Mouse (Mus musculus) liver, embryonic 14.5 days (tissue): ENCODE data around the gene Fgfr2. TPM values are rescaled to one million over a fixed set of nuclear protein-coding genes. Genes with fewer than 3 reads are reported as not detected.

Experiments
- ATAC-seq: fragments of 200-750 bp; cut with Nextera tagmentation; 2 replicates; pipeline ENCODE4 v1.8.0; 2017; ENCODE audit warnings: moderate number of reproducible peaks, mild to moderate bottlenecking, moderate library complexity; ENCODE audit not compliant: insufficient read depth
- DNase-seq, 3 experiments: peaks; one replicate each; pipeline ENCODE4 v3.0.0-alpha.2; 2012 to 2013; ENCODE audit warnings: low read depth in 3 of 3, low spot score in 3 of 3
- H3K27ac ChIP-seq: fragments of 300-500 bp; sonication (generic); 2 replicates; pipeline ENCODE4 v1.5.1; 2014; ENCODE audit warnings: moderate library complexity, mild to moderate bottlenecking, control low read depth, inconsistent platforms
- H3K27me3 ChIP-seq: fragments of 300-500 bp; sonication (generic); 2 replicates; pipeline ENCODE4 v1.6.1; 2014; ENCODE audit warnings: mild to moderate bottlenecking, low read length, moderate library complexity; ENCODE audit not compliant: control insufficient read depth, insufficient read depth
- H3K36me3 ChIP-seq: fragments of 300-500 bp; sonication (generic); replicated peaks from 2 replicates; pipeline ENCODE4 v1.6.1; 2014; ENCODE audit warnings: low read depth; ENCODE audit not compliant: control insufficient read depth, insufficient read depth
- H3K4me1 ChIP-seq, 2 experiments: fragments of 200-500 bp in 1 of 2; fragments of 300-500 bp in 1 of 2; sonication (generic) in 1 of 2; replicated peaks; 2 replicates each; pipeline ENCODE4 v1.6.1; 2012 to 2014; ENCODE audit warnings: antibody characterized with exemption in 1 of 2, inconsistent platforms in 1 of 2, low read length in 1 of 2; ENCODE audit not compliant: control insufficient read depth in 2 of 2, insufficient read depth in 2 of 2
- H3K4me2 ChIP-seq: fragments of 300-500 bp; sonication (generic); 2 replicates; pipeline ENCODE4 v1.6.1; 2014; ENCODE audit warnings: low read depth, mild to moderate bottlenecking, control low read depth, moderate library complexity
- H3K4me3 ChIP-seq, 2 experiments: fragments of 200-500 bp in 1 of 2; fragments of 300-500 bp in 1 of 2; sonication (generic) in 1 of 2; 2 replicates each; pipeline ENCODE4 v1.5.1; 2012 to 2014; ENCODE audit warnings: low read depth in 2 of 2, low read length in 2 of 2, mild to moderate bottlenecking in 2 of 2, control low read depth in 1 of 2, inconsistent platforms in 1 of 2, moderate library complexity in 1 of 2; ENCODE audit not compliant: insufficient read depth in 1 of 2
- H3K9ac ChIP-seq: fragments of 300-500 bp; sonication (generic); replicated peaks from 2 replicates; pipeline ENCODE4 v1.6.1; 2014; ENCODE audit warnings: mild to moderate bottlenecking, control low read depth, moderate library complexity
- H3K9me3 ChIP-seq: fragments of 300-500 bp; sonication (generic); 2 replicates; pipeline ENCODE4 v1.6.1; 2016; ENCODE audit warnings: low read length, mixed read lengths; ENCODE audit not compliant: control insufficient read depth
- CTCF ChIP-seq: IDR thresholded peaks from 2 replicates; pipeline ENCODE4 v1.5.1; 2016; ENCODE audit warnings: antibody characterized with exemption, low read depth, control low read depth
- EP300 ChIP-seq: IDR thresholded peaks from 2 replicates; pipeline ENCODE4 v1.6.1; 2016; ENCODE audit warnings: antibody characterized with exemption, low read depth
- WGBS: fragments of 180-500 bp; shearing (Covaris S2); extraction: QIAGEN DNeasy Blood & Tissue Kit; methylation state at CpG from one replicate; pipeline ENCODE4 v1.1.7; 2014; ENCODE audit not compliant: insufficient replicate concordance; 5-methylcytosine and 5-hydroxymethylcytosine counted together
- polyA plus RNA-seq, 2 experiments: library from polyadenylated mRNA; depleted of rRNA in 1 of 2; stranded (reverse) in 1 of 2; unstranded in 1 of 2; fragments of >200 nt; fragmentation: Nextera tagmentation in 1 of 2; extraction: Ambion mirVana in 1 of 2; gene quantifications; 2 replicates each; pipeline versions ENCODE4 v1.2.1 to v1.2.3; 2012 to 2014

The Fgfr2 gene
- polyA plus RNA-seq, 2 experiments: 7.9 to 8.8 TPM

- DNase-seq (no peak), ATAC-seq (no peak)
- 66% methylated on average over 4 of the region's 4 CpGs for WGBS
- no peaks in the 10 kb centered on the region for H3K27me3 ChIP-seq
- H3K36me3 ChIP-seq: no peaks in the 10 kb centered on the region
- H3K9me3 ChIP-seq: no peaks in the 10 kb centered on the region
- H3K9ac ChIP-seq: no peak overlapping the region
- H3K4me3 ChIP-seq: no peak overlapping the region
- H3K4me2 ChIP-seq: no peak overlapping the region
- no peak for TF ChIP-seq EP300
- TF ChIP-seq CTCF: no peak
- no peak overlapping the region for H3K27ac ChIP-seq
- H3K4me1 ChIP-seq: no peaks in the 10 kb centered on the region
These were observed 941.5 kb downstream of the Fgfr2 start for GRCm38 (mm10) chr7:132181586-132182198.

DNA sequence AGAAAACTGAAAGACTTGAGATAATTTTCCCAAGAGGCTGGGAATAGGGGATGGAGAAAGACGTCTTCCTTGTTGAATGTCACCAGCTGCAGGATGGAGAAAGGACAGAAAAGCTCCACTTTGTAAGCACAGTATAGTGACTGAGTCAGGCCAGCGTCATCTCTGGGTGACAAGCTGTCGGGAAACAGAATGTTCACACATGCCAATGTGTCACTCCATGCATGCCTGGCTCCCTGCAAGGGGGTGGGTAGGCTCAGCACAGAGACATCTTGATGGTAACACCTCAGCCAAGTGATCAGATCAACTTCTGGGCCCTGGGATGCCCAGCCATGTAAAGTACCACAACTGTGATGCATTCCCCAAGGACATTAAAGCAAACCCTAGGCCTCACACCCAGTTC, 942.1 kb downstream of the Fgfr2 start:
- TF ChIP-seq CTCF (no peak), EP300 (no peak)
- Histone ChIP-seq H3K4me3 (no peak overlapping the region), H3K27ac (no peak overlapping the region), H3K27me3 (no peaks in the 10 kb centered on the region), H3K9ac (no peak overlapping the region), H3K9me3 (no peaks in the 10 kb centered on the region), H3K4me2 (no peak overlapping the region), H3K36me3 (no peaks in the 10 kb centered on the region), H3K4me1 (no peaks in the 10 kb centered on the region)
- DNase-seq (no peak), ATAC-seq (no peak)
- 53% methylated on average over 3 of the region's 3 CpGs for WGBS

GRCm38 (mm10) chr7:132179049-132179448, 944.1 kb downstream of the Fgfr2 start:
- Histone ChIP-seq H3K4me1 (no peaks in the 10 kb centered on the region), H3K4me2 (no peak overlapping the region), H3K36me3 (no peaks in the 10 kb centered on the region), H3K9ac (no peak overlapping the region), H3K9me3 (no peaks in the 10 kb centered on the region), H3K27ac (no peak overlapping the region), H3K4me3 (no peak overlapping the region), H3K27me3 (no peaks in the 10 kb centered on the region)
- no peak for ATAC-seq
- TF ChIP-seq CTCF: no peak
- no peak for TF ChIP-seq EP300
- 14% methylated on average over 1 of the region's 1 CpGs for WGBS
- no peak for DNase-seq

GRCm38 (mm10) chr7:132174787-132175186, 948.4 kb downstream of the Fgfr2 start:
- no peaks in the 10 kb centered on the region for H3K9me3 ChIP-seq
- H3K4me2 ChIP-seq: no peak overlapping the region
- ATAC-seq (no peak), DNase-seq (no peak)
- no peaks in the 10 kb centered on the region for H3K4me1 ChIP-seq
- no peak overlapping the region for H3K4me3 ChIP-seq
- H3K9ac ChIP-seq: no peak overlapping the region
- 63% methylated on average over 5 of the region's 5 CpGs for WGBS
- H3K36me3 ChIP-seq: no peaks in the 10 kb centered on the region
- H3K27ac ChIP-seq: no peak overlapping the region
- no peak for TF ChIP-seq CTCF
- TF ChIP-seq EP300: no peak
- no peaks in the 10 kb centered on the region for H3K27me3 ChIP-seq

DNA sequence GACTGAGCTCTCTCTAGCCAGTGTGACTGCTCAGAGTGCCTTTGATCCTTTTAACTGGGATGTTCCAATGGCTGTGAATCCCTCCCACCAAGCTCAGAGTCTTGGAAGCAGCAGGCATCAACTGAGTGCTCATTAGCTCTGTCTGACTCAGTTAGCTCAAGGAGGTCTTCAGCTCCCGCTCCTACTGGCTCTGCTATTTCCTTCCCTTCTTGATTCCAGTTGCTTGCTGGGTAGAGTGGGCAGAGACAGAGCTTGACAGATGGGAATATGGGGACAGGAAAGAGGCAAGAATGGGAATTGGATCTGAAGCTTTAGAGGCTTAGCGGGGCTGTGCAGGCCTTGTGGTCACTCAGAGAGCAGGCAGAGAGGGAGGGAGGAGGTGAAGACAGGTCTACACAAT, 948.9 kb downstream of the Fgfr2 start:
- H3K4me3 ChIP-seq: no peak overlapping the region
- no peaks in the 10 kb centered on the region for H3K9me3 ChIP-seq
- no peak for TF ChIP-seq EP300
- TF ChIP-seq CTCF: no peak
- 41% methylated on average over 2 of the region's 2 CpGs for WGBS
- ATAC-seq (no peak), DNase-seq (no peak)
- H3K27ac ChIP-seq: no peak overlapping the region
- no peak overlapping the region for H3K4me2 ChIP-seq
- H3K4me1 ChIP-seq: no peaks in the 10 kb centered on the region
- no peak overlapping the region for H3K9ac ChIP-seq
- H3K27me3 ChIP-seq: no peaks in the 10 kb centered on the region
- H3K36me3 ChIP-seq: no peaks in the 10 kb centered on the region
